Mouse (Mus musculus) lung, embryonic 16.5 days (tissue): ENCODE measurements around the gene Thbs3. TPM values are rescaled to one million over a fixed set of nuclear protein-coding genes. Genes with fewer than 3 reads are reported as not detected.
A peak's percentile ranks its signal among the peaks of the same experiment; 100 is the strongest.

ENCODE experiments used
- ATAC-seq: fragments of 200-750 bp; cut with Nextera tagmentation; 2 replicates; pipeline ENCODE4 v1.8.0; 2017; ENCODE audit warnings: low read depth, mild to moderate bottlenecking, moderate library complexity
- H3K27ac ChIP-seq: fragments of 300-500 bp; sonication (generic); 2 replicates; pipeline ENCODE4 v1.5.1; 2014; ENCODE audit warnings: mild to moderate bottlenecking, control low read depth, low read length
- H3K27me3 ChIP-seq: fragments of 300-500 bp; sonication (generic); 2 replicates; pipeline ENCODE4 v1.6.1; 2014; ENCODE audit warnings: low read depth, low read length, mixed read lengths; ENCODE audit not compliant: control insufficient read depth, insufficient read depth
- H3K36me3 ChIP-seq: fragments of 300-500 bp; sonication (generic); 2 replicates; pipeline ENCODE4 v1.6.1; 2014; ENCODE audit warnings: low read length; ENCODE audit not compliant: control insufficient read depth, insufficient read depth
- H3K4me1 ChIP-seq: fragments of 300-500 bp; sonication (generic); replicated peaks from 2 replicates; pipeline ENCODE4 v1.6.1; 2014; ENCODE audit warnings: low read length, mixed read lengths; ENCODE audit not compliant: control insufficient read depth, insufficient read depth
- H3K4me2 ChIP-seq: fragments of 300-500 bp; sonication (generic); 2 replicates; pipeline ENCODE4 v1.6.1; 2014; ENCODE audit warnings: low read depth, low read length, control low read depth
- H3K4me3 ChIP-seq: fragments of 300-500 bp; sonication (generic); 2 replicates; pipeline ENCODE4 v1.5.1; 2014; ENCODE audit warnings: mild to moderate bottlenecking, low read length, control low read depth
- H3K9ac ChIP-seq: fragments of 300-500 bp; sonication (generic); 2 replicates; pipeline ENCODE4 v1.6.1; 2014; ENCODE audit warnings: low read length, control low read depth
- H3K9me3 ChIP-seq: fragments of 300-500 bp; sonication (generic); 2 replicates; pipeline ENCODE4 v1.6.1; 2016; ENCODE audit warnings: low read length; ENCODE audit not compliant: control insufficient read depth
- WGBS: fragments of 180-500 bp; shearing (Covaris S2); extraction: QIAGEN DNeasy Blood & Tissue Kit; methylation state at CpG from one replicate; pipeline ENCODE4 v1.1.7; 2014; 5-methylcytosine and 5-hydroxymethylcytosine counted together
- polyA plus RNA-seq: library from polyadenylated mRNA; unstranded; fragments of >200 nt; fragmentation: Nextera tagmentation; extraction: Ambion mirVana; gene quantifications from 2 replicates; pipeline ENCODE4 v1.2.1, GENCODE M21; 2015

Gene Thbs3
- polyA plus RNA-seq, 1 experiment from 2014 or later: 57.7 TPM

GRCm38 (mm10) chr3:89219546-89219945, 4.6 kb downstream of the Thbs3 start:
- Histone ChIP-seq H3K4me2 (no peak overlapping the region; the same call in 1 of the 2 replicates), H3K9me3 (no peaks in the 10 kb centered on the region), H3K27me3 (no peaks in the 10 kb centered on the region), H3K4me1 (peaks cover 26% of the 10 kb centered on the region), H3K4me3 (no peak overlapping the region), H3K9ac (peak overlapping the region; percentile 8; the same call in 1 of the 2 replicates), H3K36me3 (peaks cover 4% of the 10 kb centered on the region; the same call in 1 of the 2 replicates), H3K27ac (peak overlapping the region; percentile 86)
- peak; percentile 26 for ATAC-seq
- WGBS: 14% methylated on average over 8 of the region's 8 CpGs

- ATAC-seq: no peak
- Histone ChIP-seq H3K36me3 (peaks cover 4% of the 10 kb centered on the region; the same call in 1 of the 2 replicates), H3K9me3 (no peaks in the 10 kb centered on the region), H3K27me3 (no peaks in the 10 kb centered on the region), H3K27ac (no peak overlapping the region), H3K9ac (no peak overlapping the region), H3K4me1 (peaks cover 15% of the 10 kb centered on the region), H3K4me2 (no peak overlapping the region), H3K4me3 (no peak overlapping the region)
- 78% methylated on average over 5 of the region's 5 CpGs for WGBS
Observed at GRCm38 (mm10) chr3:89221167-89221566, 6.2 kb downstream of the Thbs3 start.

- WGBS: 61% methylated on average over 11 of the region's 11 CpGs
Observed at GRCm38 (mm10) chr3:89224796-89225195, 9.8 kb downstream of the Thbs3 start.

GRCm38 (mm10) chr3:89225321-89225815, 10.4 kb downstream of the Thbs3 start:
- 51% methylated on average over 12 of the region's 12 CpGs for whole genome bisulfite sequencing

More at GRCm38 (mm10) chr3:89224796-89225195, 9.8 kb downstream of the Thbs3 start:
- Histone ChIP-seq H3K4me1 (peaks cover 19% of the 10 kb centered on the region), H3K4me3 (peak overlapping the region; percentile 53; the same call in 1 of the 2 replicates), H3K9me3 (no peaks in the 10 kb centered on the region), H3K27ac (no peak overlapping the region), H3K27me3 (no peaks in the 10 kb centered on the region), H3K9ac (peak overlapping the region; percentile 6; the same call in 1 of the 2 replicates), H3K4me2 (peak overlapping the region; percentile 83), H3K36me3 (peaks cover 4% of the 10 kb centered on the region; the same call in 1 of the 2 replicates)
- ATAC-seq: no peak

GRCm38 (mm10) chr3:89225918-89226317, 10.9 kb downstream of the Thbs3 start:
- no peaks in the 10 kb centered on the region for H3K27me3 ChIP-seq
- H3K9ac ChIP-seq: peak overlapping the region; percentile 68
- H3K9me3 ChIP-seq: no peaks in the 10 kb centered on the region
- peaks cover 17% of the 10 kb centered on the region for H3K4me1 ChIP-seq
- H3K4me2 ChIP-seq: peak overlapping the region; percentile 83
- WGBS: 43% methylated on average over 4 of the region's 4 CpGs
- peak overlapping the region; percentile 65 for H3K27ac ChIP-seq
- H3K36me3 ChIP-seq: peaks cover 4% of the 10 kb centered on the region; the same call in 1 of the 2 replicates
- peak overlapping the region; percentile 53 for H3K4me3 ChIP-seq
- no peak for ATAC-seq

More at GRCm38 (mm10) chr3:89225321-89225815, 10.4 kb downstream of the Thbs3 start:
- peaks cover 4% of the 10 kb centered on the region; the same call in 1 of the 2 replicates for H3K36me3 ChIP-seq
- H3K9me3 ChIP-seq: no peaks in the 10 kb centered on the region
- H3K4me3 ChIP-seq: peak overlapping the region; percentile 53
- H3K4me1 ChIP-seq: peaks cover 17% of the 10 kb centered on the region
- ATAC-seq: no peak
- H3K9ac ChIP-seq: peak overlapping the region; percentile 68
- no peak overlapping the region; the same call in 1 of the 2 replicates for H3K27ac ChIP-seq
- no peaks in the 10 kb centered on the region for H3K27me3 ChIP-seq
- H3K4me2 ChIP-seq: peak overlapping the region; percentile 83

- ATAC-seq: no peak
- Histone ChIP-seq H3K4me1 (peaks cover 17% of the 10 kb centered on the region), H3K4me3 (peak overlapping the region; percentile 53), H3K27me3 (no peaks in the 10 kb centered on the region), H3K27ac (peak overlapping the region; percentile 65), H3K9me3 (no peaks in the 10 kb centered on the region), H3K4me2 (peak overlapping the region; percentile 83), H3K9ac (peak overlapping the region; percentile 68), H3K36me3 (peaks cover 4% of the 10 kb centered on the region; the same call in 1 of the 2 replicates)
- WGBS: 27% methylated on average over 11 of the region's 11 CpGs
Observed at GRCm38 (mm10) chr3:89226361-89226760, 11.4 kb downstream of the Thbs3 start.

GRCm38 (mm10) chr3:89226900-89227299, 11.9 kb downstream of the Thbs3 start, which contains the start of gene Mtx1:
Gene Mtx1 (minus strand): TSS chr3:89227088.
- peak within 1 kb of the TSS; percentile 53 for H3K4me3 ChIP-seq
- H3K4me1 ChIP-seq: peaks cover 17% of the 10 kb centered on the region
- H3K27me3 ChIP-seq: no peaks in the 10 kb centered on the region
- peak; percentile 5 for ATAC-seq
- H3K27ac ChIP-seq: peak within 1 kb of the TSS; percentile 91
- H3K9me3 ChIP-seq: no peaks in the 10 kb centered on the region
- WGBS: 3% methylated on average over 21 of the region's 21 CpGs
- peak within 1 kb of the TSS; percentile 83 for H3K4me2 ChIP-seq
- H3K36me3 ChIP-seq: peaks cover 4% of the 10 kb centered on the region; the same call in 1 of the 2 replicates
- H3K9ac ChIP-seq: peak within 1 kb of the TSS; percentile 68

- ATAC-seq: peak; percentile 83
- Histone ChIP-seq H3K4me3 (peak overlapping the region; percentile 53), H3K9me3 (no peaks in the 10 kb centered on the region), H3K27ac (peak overlapping the region; percentile 91), H3K4me1 (peaks cover 17% of the 10 kb centered on the region), H3K27me3 (no peaks in the 10 kb centered on the region), H3K4me2 (peak overlapping the region; percentile 83), H3K36me3 (peaks cover 4% of the 10 kb centered on the region; the same call in 1 of the 2 replicates), H3K9ac (peak overlapping the region; percentile 68)
- WGBS: 4% methylated on average over 41 of the region's 41 CpGs
Observed at GRCm38 (mm10) chr3:89227307-89228179, 12.6 kb downstream of the Thbs3 start.

- WGBS: under 1% methylated on average over 20 of the region's 20 CpGs
Observed at GRCm38 (mm10) chr3:89228180-89228549, 13.2 kb downstream of the Thbs3 start.

More at GRCm38 (mm10) chr3:89228180-89228549, 13.2 kb downstream of the Thbs3 start:
- no peaks in the 10 kb centered on the region for H3K9me3 ChIP-seq
- peak overlapping the region; percentile 68 for H3K9ac ChIP-seq
- peaks cover 21% of the 10 kb centered on the region for H3K4me1 ChIP-seq
- H3K36me3 ChIP-seq: peaks cover 4% of the 10 kb centered on the region; the same call in 1 of the 2 replicates
- peak overlapping the region; percentile 83 for H3K4me2 ChIP-seq
- peak overlapping the region; percentile 91 for H3K27ac ChIP-seq
- peak; percentile 37 for ATAC-seq
- H3K4me3 ChIP-seq: peak overlapping the region; percentile 53
- H3K27me3 ChIP-seq: no peaks in the 10 kb centered on the region
